Mouse (Mus musculus): ENCODE measurements around the gene E330021D16Rik.

The E330021D16Rik gene

DNA sequence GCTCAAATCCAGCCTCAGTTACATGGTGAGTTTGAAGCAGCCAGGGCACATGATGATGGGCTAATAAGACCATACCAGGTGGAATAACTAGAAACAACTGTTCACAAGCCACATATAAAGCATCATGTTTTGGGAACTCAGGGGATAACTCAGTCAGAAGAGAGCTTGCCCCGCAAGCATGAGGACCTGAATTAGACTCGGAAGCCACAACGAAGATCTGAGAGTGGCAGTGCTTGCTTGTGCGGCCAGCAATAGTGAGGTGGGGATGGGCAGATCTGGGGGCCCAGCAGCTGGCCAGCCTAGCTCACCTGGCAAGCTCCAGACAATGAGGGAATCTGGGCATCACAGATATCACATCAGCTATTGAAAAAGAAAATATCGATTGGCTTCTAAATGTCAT is 7.8 kb upstream of the E330021D16Rik start:
- in situ Hi-C loops (cut with MboI, MseI) = loop anchor here (5.0 kb wide), 1 partner anchor 134 kb away; no protein-coding TSS in a partner anchor

GRCm38 (mm10) chr6:136422084-136422853 is 6.9 kb upstream of the E330021D16Rik start:
- in situ Hi-C loops (cut with MboI, MseI) = loop anchor here (5.0 kb wide), 1 partner anchor 135 kb away; no protein-coding TSS in a partner anchor

DNA sequence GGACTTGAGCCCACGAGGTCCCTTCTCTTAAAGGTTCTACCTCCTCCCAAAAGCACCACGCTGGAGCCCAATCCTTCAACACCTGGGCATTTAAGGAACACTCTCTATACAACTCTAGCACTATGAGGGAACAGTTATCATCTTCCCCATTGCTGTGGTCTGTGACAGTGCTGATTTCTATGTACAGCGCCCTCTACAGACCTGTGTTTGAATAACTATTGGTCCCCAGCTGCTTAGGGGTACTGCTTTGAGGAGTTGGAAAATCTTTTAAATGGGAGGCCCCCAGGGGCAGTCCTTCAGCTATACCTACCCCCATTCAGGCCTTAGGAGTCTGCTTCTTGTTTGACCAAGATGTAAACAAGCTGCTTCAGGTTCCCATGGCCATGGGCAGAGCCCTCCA is 5.7 kb upstream of the E330021D16Rik start:
- in situ Hi-C loops (cut with MboI, MseI) = loop anchor here (5.0 kb wide), 1 partner anchor 136 kb away; no protein-coding TSS in a partner anchor

DNA sequence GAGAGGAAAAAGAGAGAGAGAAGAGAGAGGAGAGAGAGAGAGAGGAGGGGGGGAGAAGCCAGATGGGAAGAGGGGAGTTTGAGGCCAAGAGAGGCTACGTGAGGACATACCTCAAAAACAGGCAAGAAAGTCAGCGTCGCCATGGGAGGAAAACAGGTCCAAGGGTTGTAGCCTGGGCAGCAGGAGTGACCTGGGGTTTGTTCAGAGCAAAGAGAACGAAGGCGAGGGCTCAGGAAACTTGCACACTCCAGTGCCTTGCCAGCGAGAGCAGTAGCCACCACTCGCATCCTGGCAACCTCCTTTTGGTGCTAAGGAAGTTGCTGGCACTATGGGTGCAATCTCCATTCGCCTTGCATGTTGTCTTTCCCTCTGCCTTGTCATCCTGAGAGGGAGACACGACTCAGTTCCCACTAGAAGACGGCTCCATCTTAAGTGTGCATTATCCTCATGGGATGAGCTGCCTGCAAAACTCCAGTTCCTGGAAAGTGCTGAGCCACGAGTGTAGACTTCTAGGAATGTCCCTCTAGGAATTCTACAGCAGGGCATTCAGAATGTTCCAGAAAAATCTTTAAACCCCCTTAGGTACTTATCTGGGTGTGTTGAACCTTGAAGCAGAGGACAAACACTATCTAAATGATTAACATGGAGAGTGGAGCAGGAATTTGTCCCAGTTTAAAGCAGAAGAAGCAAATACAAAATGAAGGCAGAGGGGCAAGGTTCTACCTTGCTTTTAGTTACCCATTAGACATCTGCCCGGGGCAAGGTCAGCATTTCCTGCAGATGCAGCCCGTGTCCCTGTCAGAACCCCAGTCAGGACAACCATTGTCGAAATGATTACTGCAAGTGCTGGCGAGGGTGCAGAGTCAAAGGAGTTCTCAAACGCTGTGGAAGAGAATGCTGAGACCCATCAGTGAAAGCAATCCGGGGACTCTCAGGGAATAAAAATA is 3.8 kb upstream of the E330021D16Rik start:
- in situ Hi-C loops (cut with MboI, MseI) = no loop called here

- in situ Hi-C loops (cut with MboI, MseI) = no loop called here
Measured at GRCm38 (mm10) chr6:136418333-136418848, 3.0 kb upstream of the E330021D16Rik start.

- in situ Hi-C loops (cut with MboI, MseI) = no loop called here
Measured at GRCm38 (mm10) chr6:136417864-136418263, 2.5 kb upstream of the E330021D16Rik start.

DNA sequence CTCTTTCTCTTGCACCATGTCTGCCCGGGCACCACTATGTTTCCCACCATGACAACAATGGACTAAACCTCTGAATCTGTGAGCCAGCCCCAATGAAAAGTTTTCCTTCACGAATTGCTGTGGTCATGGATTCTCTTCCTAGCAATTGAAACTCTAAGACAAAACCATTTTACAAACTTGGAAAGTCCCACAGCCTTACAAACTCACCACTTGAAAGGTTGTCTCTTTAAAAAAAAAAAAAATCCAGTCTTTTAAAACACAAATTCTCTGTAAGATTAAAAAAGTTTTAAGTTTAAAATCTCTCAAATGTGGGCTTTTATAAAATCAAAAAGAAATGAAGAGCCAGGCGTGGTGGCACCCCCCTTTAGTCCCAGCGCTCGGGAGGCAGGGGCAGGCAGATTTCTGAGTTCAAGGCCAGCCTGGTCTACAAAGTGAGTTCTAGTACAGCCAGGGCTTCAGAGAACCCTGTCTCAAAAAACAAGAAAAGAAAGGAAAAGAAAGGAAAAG is 1.5 kb downstream of the E330021D16Rik start:
- in situ Hi-C loops (cut with MboI, MseI) = no loop called here

DNA sequence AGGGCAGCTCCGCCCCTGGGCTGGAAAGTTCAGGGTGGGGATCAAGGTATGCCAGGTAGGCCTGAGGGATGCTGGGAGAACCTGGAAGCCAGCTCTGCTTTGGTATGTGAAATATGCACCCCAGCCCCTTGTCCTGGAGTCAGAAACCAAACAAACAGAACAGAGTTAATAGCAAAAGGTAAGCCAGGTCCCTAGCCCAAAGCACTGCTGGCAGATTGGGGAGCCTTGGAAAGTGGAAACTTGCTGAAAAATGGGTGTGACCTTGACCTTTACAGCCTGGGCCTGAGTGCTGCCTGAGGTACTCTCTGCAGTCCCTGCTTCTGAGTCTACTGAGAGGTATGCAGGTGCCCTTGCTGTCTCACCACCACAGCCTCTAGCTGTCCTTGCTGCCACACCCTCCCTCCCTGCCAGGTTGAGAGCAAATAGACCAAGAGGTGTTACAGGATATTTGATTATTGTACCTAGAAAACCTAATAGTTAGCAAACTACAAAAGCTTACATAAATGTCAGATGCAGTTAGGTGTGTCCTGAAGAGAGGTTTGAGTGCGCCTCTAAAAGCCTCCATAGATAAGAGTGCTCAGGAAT is 7.7 kb downstream of the E330021D16Rik start:
- in situ Hi-C loops (cut with MboI, MseI) = no loop called here

- in situ Hi-C loops (cut with MboI, MseI) = no loop called here
Measured at GRCm38 (mm10) chr6:136396860-136397259, 18.5 kb downstream of the E330021D16Rik start.

DNA sequence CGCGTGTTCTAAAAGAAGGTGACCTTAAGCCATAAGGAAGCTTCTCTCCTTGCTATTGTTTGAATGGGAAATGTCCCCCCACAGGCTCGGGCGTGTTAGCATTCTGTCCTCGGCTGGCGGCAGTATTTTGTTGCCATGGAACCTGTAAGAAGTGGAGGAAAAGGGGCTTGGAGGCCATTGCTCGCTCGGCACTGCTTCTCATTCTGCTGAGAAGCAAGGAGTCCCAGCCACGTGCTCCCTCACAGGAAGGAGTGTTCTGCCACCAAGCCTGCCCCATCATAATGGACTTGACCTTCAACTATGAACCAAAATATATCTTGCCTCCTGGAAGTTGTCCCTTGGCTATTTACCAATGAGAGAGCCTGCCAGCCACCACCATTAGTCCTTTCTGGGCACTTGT is 25.1 kb downstream of the E330021D16Rik start:
- in situ Hi-C loops (cut with MboI, MseI) = loop anchor here (5.0 kb wide), 1 partner anchor 667 kb away; no protein-coding TSS in a partner anchor

DNA sequence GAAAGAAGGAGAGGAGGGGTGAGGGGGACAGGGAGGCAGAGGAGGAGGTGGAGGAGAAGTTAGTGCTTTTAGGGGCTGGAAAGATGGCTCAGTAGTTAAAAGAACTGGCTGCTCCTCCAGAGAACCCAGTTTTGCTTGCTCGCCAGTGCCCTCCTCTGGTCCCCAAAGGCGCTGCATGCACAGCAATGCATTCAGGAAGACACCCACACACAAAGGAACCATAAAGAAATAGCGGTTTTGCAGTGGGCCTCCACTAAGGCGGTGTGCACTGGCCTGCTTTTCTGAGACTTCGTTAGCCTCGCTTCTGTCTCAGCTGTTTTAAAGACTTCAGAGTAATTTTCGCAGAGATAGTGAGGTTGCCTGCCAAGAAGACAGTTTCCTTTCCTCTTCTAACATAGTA is 30.1 kb downstream of the E330021D16Rik start:
- in situ Hi-C loops (cut with MboI, MseI) = no loop called here

DNA sequence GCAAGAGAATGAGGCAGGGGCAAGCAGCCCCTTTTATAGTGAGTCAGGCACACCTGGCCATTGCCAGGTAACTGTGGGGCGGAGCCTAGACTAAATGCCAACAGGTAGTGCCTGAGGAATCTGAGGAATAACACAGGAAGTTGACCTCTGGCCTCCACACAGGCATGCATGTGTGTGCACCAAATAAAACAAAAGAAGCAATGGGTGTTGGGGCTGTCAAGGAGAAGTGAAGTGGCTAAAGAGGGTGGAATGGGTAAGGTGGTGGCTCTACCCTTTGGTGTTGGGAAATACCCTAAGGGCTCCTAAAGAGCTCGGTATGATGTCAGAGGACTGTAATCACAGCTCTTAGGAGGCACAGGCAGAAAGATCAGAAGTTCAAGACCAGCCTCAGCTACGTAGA is 32.2 kb downstream of the E330021D16Rik start:
- in situ Hi-C loops (cut with MboI, MseI) = no loop called here

DNA sequence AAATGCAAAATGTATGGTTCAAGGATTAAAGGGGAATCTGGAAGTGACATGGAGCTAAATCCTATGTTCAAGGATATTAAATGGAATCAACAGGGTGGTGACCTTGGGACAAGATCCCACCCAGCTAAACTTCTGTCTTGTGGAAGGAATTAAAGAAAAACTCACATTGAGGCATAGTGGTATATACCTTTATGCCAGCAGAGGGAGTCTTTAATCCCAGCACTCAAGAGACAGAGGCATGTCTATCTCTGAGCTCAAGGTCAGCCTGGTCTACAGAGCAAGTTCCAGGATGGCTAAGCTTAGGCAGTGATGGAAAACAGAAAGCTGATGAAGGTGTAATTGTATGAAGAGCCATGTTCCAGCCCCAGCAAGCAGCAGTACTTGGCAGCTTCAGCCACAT is 39.3 kb downstream of the E330021D16Rik start:
- in situ Hi-C loops (cut with MboI, MseI) = no loop called here

DNA sequence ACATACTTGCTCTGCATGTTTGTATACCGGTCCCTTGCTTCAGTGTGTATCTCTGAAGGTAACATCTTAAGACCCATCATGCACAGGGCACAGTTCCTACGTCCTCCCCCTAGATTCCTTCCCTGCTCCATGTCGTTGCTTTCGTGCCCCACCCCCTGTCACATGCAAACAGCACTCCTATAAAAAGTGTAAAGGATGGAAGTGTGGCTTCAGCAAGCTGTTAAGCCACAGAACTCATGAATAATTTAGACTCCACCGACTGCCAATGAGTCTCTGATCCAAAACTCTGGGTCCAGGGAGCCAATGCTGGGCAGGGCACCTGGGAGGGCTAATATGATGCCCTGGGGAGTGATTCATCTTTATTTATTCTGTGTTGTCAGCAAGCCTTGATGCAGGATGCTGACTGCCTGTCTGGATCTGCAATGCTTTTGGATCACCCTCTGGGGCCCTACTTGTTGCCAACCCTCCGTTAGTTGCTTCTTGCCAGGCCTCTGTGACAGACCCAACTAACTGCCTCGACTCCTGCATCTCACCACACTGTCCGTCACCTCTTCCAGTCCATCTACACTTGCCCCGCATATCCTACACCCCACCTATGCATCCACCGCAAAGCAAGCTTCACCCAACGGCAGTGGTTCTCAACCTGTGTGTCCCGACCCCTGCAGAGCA is 50.8 kb downstream of the E330021D16Rik start:
- in situ Hi-C loops (cut with MboI, MseI) = no loop called here

- in situ Hi-C loops (cut with MboI, MseI) = no loop called here
Measured at GRCm38 (mm10) chr6:136364008-136364407, 51.4 kb downstream of the E330021D16Rik start.

- in situ Hi-C loops (cut with MboI, MseI) = no loop called here
Measured at GRCm38 (mm10) chr6:136363313-136363712, 52.1 kb downstream of the E330021D16Rik start.

GRCm38 (mm10) chr6:136358471-136358870 is 56.9 kb downstream of the E330021D16Rik start:
- in situ Hi-C loops (cut with MboI, MseI) = no loop called here

GRCm38 (mm10) chr6:136353399-136354184 is 61.8 kb downstream of the E330021D16Rik start:
- in situ Hi-C loops (cut with MboI, MseI) = no loop called here

Measured in T-helper 2 cell (primary cell).